Mouse (Mus musculus): ENCODE data around the gene Il12a. TPM values are rescaled to one million over a fixed set of nuclear protein-coding genes. Genes with fewer than 3 reads are reported as not detected.
"Not testable (repeated sequence)": the region's sequence is repeated elsewhere in the genome, so short reads cannot be mapped to it uniquely, and the experiment has no call there.

Gene Il12a
- polyA plus RNA-seq, 1 experiment from 2014 or later: 2.1 TPM

DNA sequence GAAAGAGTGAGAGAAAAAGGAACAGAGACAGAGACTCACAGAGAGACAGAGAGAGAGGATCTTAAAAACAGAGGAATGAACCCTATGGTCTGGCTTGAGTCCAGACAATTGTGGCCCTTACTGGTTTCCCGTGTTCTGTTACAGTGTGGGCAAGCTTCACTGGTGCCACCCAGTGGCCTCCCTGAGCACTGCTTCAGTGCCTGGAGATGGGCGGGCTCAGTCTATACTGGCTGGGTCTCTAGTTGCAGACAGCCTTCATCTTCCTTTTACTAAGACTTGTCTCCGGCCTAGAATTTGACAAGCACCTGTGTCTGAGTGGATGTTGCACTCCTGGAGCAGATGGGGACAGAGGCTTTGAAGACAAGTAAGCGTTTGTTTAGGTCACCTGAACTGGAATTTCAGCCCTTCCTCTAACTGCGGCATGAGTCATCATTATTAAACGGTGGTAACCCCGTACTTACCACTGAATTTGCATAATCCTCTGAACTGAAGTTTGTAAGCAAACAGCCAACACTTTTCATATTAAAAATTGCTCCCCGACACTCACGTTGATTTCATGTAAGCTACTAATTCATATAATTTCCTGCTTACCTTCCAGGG, 18.9 kb downstream of the Il12a start:
- 20% methylated on average over 9 of the region's 9 CpGs for WGBS (ENCODE audit: insufficient replicate concordance)
- H3K4me2 ChIP-seq (ENCODE audit: low read depth, low read length): 0 out of 2 replicates have a peak overlapping the region, but pooled peaks have one; percentile 8
- no peaks in the 10 kb centered on the region for H3K27me3 ChIP-seq (ENCODE audit: control insufficient read depth, insufficient read depth, low read depth, low read length)
- no peak overlapping the region for H3K4me3 ChIP-seq (ENCODE audit: low read depth, low read length)
- no peaks in the 10 kb centered on the region; the same call in none of the 2 replicates for H3K4me1 ChIP-seq (ENCODE audit: control insufficient read depth, low read depth, low read length)
- H3K9ac ChIP-seq (ENCODE audit: low read depth, low read length): no peak overlapping the region
- no peaks in the 10 kb centered on the region for H3K9me3 ChIP-seq (replicated peaks; ENCODE audit: control insufficient read depth, low read length)
- ATAC-seq (ENCODE audit: low read depth): peak; percentile 58; the same call in 1 of the 2 replicates
- H3K36me3 ChIP-seq (ENCODE audit: control insufficient read depth, insufficient read depth): no peaks in the 10 kb centered on the region
- no peak overlapping the region for H3K27ac ChIP-seq (ENCODE audit: low read length)

DNA sequence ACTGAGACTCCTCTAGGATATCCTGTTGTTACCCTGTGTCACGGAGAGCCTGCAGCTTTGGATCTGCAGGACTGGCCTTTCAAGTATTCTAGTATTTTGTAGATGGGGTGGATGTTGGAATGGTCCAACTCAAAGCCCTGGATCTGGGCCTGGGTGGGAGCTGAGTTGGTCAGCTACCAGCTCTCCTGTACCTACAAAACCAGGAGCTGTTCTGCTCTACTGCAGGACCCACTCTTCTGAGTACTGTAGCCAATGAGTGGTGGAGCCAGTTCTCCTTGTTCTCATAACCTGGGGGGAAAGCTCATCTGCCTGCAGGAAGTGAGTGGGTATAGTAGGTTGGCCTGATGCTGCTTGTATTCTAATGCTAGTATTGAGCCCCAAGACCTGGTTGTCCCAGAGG, 20.0 kb downstream of the Il12a start:
- Histone ChIP-seq H3K27ac (ENCODE audit: low read length) (no peak overlapping the region), H3K9me3 (replicated peaks; ENCODE audit: control insufficient read depth, low read length) (no peaks in the 10 kb centered on the region), H3K9ac (ENCODE audit: low read depth, low read length) (no peak overlapping the region), H3K36me3 (ENCODE audit: control insufficient read depth, insufficient read depth) (no peaks in the 10 kb centered on the region), H3K4me3 (ENCODE audit: low read depth, low read length) (no peak overlapping the region), H3K27me3 (ENCODE audit: control insufficient read depth, insufficient read depth, low read depth, low read length) (no peaks in the 10 kb centered on the region), H3K4me2 (ENCODE audit: low read depth, low read length) (no peak overlapping the region), H3K4me1 (ENCODE audit: control insufficient read depth, low read depth, low read length) (no peaks in the 10 kb centered on the region; the same call in none of the 2 replicates)
- ATAC-seq (ENCODE audit: low read depth): no peak
- WGBS (ENCODE audit: insufficient replicate concordance): 48% methylated on average over 1 of the region's 1 CpGs

DNA sequence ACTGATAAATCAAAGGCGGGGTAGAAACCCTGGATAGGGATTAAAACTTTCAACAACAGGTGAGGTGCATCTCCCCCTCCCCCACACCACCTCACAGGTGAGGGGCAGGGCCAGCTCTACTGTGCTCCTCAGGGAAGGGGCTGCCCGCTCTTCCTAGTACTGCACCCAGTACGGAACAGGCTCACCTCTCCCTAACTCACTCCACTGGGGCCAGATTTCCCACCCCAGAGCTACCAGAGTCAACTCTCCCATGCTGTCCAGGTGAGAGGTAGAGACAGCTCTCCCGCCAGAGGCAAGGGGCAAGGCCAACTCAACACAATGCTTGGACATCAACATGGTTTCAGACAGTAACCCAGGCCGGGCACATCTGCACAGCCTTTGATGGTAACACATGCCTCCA, 21.1 kb downstream of the Il12a start:
- Histone ChIP-seq H3K27me3 (ENCODE audit: control insufficient read depth, insufficient read depth, low read depth, low read length) (no peaks in the 10 kb centered on the region), H3K36me3 (ENCODE audit: control insufficient read depth, insufficient read depth) (no peaks in the 10 kb centered on the region), H3K4me1 (ENCODE audit: control insufficient read depth, low read depth, low read length) (no peaks in the 10 kb centered on the region; the same call in none of the 2 replicates), H3K4me3 (ENCODE audit: low read depth, low read length) (no peak overlapping the region), H3K4me2 (ENCODE audit: low read depth, low read length) (no peak overlapping the region), H3K9ac (ENCODE audit: low read depth, low read length) (no peak overlapping the region), H3K27ac (ENCODE audit: low read length) (no peak overlapping the region), H3K9me3 (replicated peaks; ENCODE audit: control insufficient read depth, low read length) (no peaks in the 10 kb centered on the region)
- ATAC-seq (ENCODE audit: low read depth): no peak
- WGBS (ENCODE audit: insufficient replicate concordance): 55% methylated on average over 5 of the region's 5 CpGs

DNA sequence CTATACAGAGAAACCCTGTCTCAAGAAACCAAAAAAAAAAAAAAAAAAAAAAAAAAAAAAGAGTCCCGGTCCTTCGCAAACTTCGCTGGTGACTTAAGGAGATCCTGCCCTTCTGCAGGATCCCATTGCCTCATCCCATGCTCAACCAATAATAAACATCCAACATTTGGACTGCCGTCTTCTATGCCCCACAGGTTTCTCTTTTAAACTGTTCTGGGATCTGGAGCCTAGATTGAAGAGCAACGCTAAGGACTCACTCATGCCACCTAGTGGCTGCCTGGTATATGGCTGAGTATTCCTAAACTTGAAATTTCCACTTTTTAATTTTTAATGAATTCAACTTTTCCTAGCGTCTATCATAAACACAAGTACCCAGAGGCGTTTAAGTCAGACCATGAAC, 23.1 kb downstream of the Il12a start:
- no peak overlapping the region for H3K4me3 ChIP-seq (ENCODE audit: low read depth, low read length)
- no peaks in the 10 kb centered on the region for H3K36me3 ChIP-seq (ENCODE audit: control insufficient read depth, insufficient read depth)
- no peak overlapping the region for H3K27ac ChIP-seq (ENCODE audit: low read length)
- no peak overlapping the region for H3K9ac ChIP-seq (ENCODE audit: low read depth, low read length)
- 16% methylated on average over 7 of the region's 7 CpGs for WGBS (ENCODE audit: insufficient replicate concordance)
- no peaks in the 10 kb centered on the region for H3K9me3 ChIP-seq (replicated peaks; ENCODE audit: control insufficient read depth, low read length)
- H3K27me3 ChIP-seq (ENCODE audit: control insufficient read depth, insufficient read depth, low read depth, low read length): no peaks in the 10 kb centered on the region
- no peak for ATAC-seq (ENCODE audit: low read depth)
- H3K4me1 ChIP-seq (ENCODE audit: control insufficient read depth, low read depth, low read length): no peaks in the 10 kb centered on the region; the same call in none of the 2 replicates
- peak overlapping the region; percentile 36; the same call in 1 of the 2 replicates for H3K4me2 ChIP-seq (ENCODE audit: low read depth, low read length)

DNA sequence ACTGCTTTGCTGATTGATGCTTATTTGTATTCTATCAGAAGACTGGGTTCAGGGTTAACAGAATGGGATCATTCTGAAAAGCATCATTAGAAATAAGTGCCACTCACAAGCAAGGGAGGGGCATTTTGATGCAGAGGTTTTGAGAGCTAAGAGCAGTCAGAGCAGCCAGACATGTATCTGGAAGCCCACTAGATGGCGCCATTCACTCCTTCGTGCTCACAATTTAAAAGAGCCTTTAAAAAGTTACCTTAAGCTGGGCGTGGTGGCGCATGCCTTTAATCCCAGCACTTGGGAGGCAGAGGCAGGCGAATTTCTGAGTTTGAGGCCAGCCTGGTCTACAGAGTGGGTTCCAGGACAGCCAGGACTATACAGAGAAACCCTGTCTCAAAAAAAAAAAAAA, 26.9 kb downstream of the Il12a start:
- H3K9me3 ChIP-seq (replicated peaks; ENCODE audit: control insufficient read depth, low read length); H3K27ac ChIP-seq (ENCODE audit: low read length); H3K4me2 ChIP-seq (ENCODE audit: low read depth, low read length); H3K27me3 ChIP-seq (ENCODE audit: control insufficient read depth, insufficient read depth, low read depth, low read length); H3K4me1 ChIP-seq (ENCODE audit: control insufficient read depth, low read depth, low read length); ATAC-seq (ENCODE audit: low read depth); H3K4me3 ChIP-seq (ENCODE audit: low read depth, low read length); H3K36me3 ChIP-seq (ENCODE audit: control insufficient read depth, insufficient read depth); H3K9ac ChIP-seq (ENCODE audit: low read depth, low read length): not testable (repeated sequence)
- WGBS (ENCODE audit: insufficient replicate concordance): 24% methylated on average over 5 of the region's 5 CpGs

DNA sequence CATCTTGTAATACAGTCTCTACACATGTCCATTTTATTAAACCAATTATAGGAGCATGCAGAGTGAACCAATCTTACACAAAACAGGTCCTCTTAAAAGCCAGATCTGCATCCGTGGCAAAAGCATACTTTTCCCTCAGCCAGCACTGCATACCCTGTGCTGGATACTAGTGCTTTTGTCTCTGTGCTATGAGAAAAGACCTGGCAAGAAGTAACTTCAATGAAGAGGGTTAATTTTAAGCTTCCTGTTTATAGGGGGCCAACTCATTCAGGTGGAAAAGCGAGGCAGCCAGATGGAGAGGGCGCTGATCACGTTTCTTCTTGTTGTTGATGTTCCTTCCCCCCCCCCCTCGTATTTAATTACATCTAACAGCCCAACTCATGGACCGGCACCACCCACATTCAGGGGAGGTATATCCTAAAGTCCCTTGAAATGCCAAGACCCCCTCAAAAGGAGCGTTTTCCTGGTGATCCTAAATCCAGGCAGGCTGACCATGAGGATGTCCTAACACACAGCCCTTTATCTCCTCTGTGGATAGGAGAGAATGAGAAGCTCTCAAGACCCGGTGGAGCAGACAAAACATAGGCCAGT, 28.9 kb downstream of the Il12a start:
- Histone ChIP-seq H3K36me3 (ENCODE audit: control insufficient read depth, insufficient read depth) (no peaks in the 10 kb centered on the region), H3K4me2 (ENCODE audit: low read depth, low read length) (no peak overlapping the region), H3K9ac (ENCODE audit: low read depth, low read length) (no peak overlapping the region), H3K4me1 (ENCODE audit: control insufficient read depth, low read depth, low read length) (no peaks in the 10 kb centered on the region), H3K27ac (ENCODE audit: low read length) (no peak overlapping the region), H3K27me3 (ENCODE audit: control insufficient read depth, insufficient read depth, low read depth, low read length) (no peaks in the 10 kb centered on the region), H3K4me3 (ENCODE audit: low read depth, low read length) (no peak overlapping the region), H3K9me3 (replicated peaks; ENCODE audit: control insufficient read depth, low read length) (no peaks in the 10 kb centered on the region)
- no peak for ATAC-seq (ENCODE audit: low read depth)
- 55% methylated on average over 8 of the region's 8 CpGs for WGBS (ENCODE audit: insufficient replicate concordance)

DNA sequence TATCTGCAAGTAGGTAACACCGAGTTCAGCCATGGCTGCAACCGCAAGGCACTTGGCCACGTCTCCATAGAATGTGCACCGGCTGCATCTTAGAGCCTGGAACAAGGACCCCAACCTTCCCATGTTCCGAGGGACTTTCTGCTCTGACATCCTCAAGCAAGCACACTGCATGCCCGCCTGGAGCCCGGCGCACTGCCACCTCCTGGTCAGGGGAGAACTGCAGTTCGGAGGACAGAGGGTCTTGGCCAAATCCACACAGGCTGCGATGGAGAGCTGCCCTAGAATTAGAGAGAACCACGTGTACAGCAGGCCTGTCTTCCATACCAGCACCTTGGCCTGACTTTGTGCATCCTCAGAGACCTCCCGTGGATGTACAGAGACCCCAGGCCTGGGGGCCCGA, 29.8 kb downstream of the Il12a start:
- H3K27ac ChIP-seq (ENCODE audit: low read length): no peak overlapping the region
- H3K4me2 ChIP-seq (ENCODE audit: low read depth, low read length): no peak overlapping the region
- H3K27me3 ChIP-seq (ENCODE audit: control insufficient read depth, insufficient read depth, low read depth, low read length): no peaks in the 10 kb centered on the region
- H3K36me3 ChIP-seq (ENCODE audit: control insufficient read depth, insufficient read depth): no peaks in the 10 kb centered on the region
- no peak overlapping the region for H3K4me3 ChIP-seq (ENCODE audit: low read depth, low read length)
- ATAC-seq (ENCODE audit: low read depth): no peak
- no peaks in the 10 kb centered on the region for H3K9me3 ChIP-seq (replicated peaks; ENCODE audit: control insufficient read depth, low read length)
- H3K4me1 ChIP-seq (ENCODE audit: control insufficient read depth, low read depth, low read length): no peaks in the 10 kb centered on the region
- no peak overlapping the region for H3K9ac ChIP-seq (ENCODE audit: low read depth, low read length)
- 41% methylated on average over 13 of the region's 13 CpGs for WGBS (ENCODE audit: insufficient replicate concordance)

DNA sequence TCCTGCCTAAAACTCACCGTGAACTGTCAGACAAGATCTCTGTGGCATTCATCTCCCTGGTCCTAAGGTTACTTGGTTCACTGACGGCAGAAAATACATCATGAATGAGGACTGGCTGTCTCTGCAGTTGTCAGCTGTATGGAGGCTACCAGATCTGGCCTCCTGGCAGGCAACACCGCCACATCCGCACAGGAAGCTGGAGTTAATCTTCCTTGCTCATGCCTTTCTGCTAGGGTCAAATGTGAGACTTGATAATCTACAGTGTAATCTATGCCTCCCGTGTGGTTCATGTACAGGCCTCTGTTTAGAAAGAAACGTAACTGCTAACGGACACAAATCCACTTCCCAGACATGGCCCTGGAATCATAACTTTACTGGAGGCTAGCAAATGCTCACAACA, 51.5 kb downstream of the Il12a start:
- Histone ChIP-seq H3K9ac (ENCODE audit: low read depth, low read length) (no peak overlapping the region), H3K27me3 (ENCODE audit: control insufficient read depth, insufficient read depth, low read depth, low read length) (no peaks in the 10 kb centered on the region), H3K4me3 (ENCODE audit: low read depth, low read length) (no peak overlapping the region), H3K4me1 (ENCODE audit: control insufficient read depth, low read depth, low read length) (no peaks in the 10 kb centered on the region), H3K9me3 (replicated peaks; ENCODE audit: control insufficient read depth, low read length) (no peaks in the 10 kb centered on the region), H3K27ac (ENCODE audit: low read length) (no peak overlapping the region), H3K36me3 (ENCODE audit: control insufficient read depth, insufficient read depth) (no peaks in the 10 kb centered on the region), H3K4me2 (ENCODE audit: low read depth, low read length) (no peak overlapping the region)
- no peak for ATAC-seq (ENCODE audit: low read depth)
- 38% methylated on average over 7 of the region's 7 CpGs for WGBS (ENCODE audit: insufficient replicate concordance)

DNA sequence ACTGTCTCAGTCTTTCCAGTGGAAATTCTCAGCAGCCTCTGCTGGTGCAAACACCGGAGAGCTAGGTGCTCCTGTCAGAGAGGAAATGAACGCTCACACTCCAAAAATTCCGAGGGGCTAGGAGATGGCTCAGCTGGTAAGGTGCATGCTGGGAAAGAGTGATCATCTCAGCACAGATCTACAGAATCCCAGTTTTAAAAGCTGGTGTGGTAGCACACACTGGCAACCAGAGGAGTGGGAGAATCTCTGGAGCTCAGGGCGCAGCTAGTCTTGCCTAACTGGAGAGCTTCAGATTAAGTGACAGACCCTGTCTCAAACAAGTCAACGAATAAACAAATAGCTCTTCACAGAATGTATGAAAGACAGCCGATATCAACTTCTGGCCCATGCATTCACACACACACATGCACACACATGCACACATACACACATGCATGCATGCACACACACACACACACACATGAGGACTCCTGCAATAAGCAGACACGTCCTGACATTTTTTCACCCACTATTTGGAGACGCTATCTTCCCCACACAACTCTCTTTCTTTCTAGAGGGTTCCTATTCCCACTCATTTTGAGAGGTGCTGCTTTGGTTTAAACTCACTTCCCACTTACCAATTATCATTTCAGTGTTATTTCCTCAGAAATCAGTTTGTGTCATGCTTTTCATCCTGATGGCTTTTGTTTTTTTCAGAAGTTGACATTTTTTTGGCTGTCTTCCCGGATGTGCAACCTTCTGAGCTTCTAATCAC, 52.5 kb downstream of the Il12a start:
- no peak for ATAC-seq (ENCODE audit: low read depth)
- 64% methylated on average over 9 of the region's 9 CpGs for WGBS (ENCODE audit: insufficient replicate concordance)

More for the DNA sequence above, 52.5 kb downstream of the Il12a start:
- no peak overlapping the region for H3K4me2 ChIP-seq (ENCODE audit: low read depth, low read length)
- no peak overlapping the region for H3K4me3 ChIP-seq (ENCODE audit: low read depth, low read length)
- no peaks in the 10 kb centered on the region for H3K27me3 ChIP-seq (ENCODE audit: control insufficient read depth, insufficient read depth, low read depth, low read length)
- H3K4me1 ChIP-seq (ENCODE audit: control insufficient read depth, low read depth, low read length): no peaks in the 10 kb centered on the region
- no peak overlapping the region for H3K27ac ChIP-seq (ENCODE audit: low read length)
- no peak overlapping the region for H3K9ac ChIP-seq (ENCODE audit: low read depth, low read length)
- no peaks in the 10 kb centered on the region for H3K36me3 ChIP-seq (ENCODE audit: control insufficient read depth, insufficient read depth)
- H3K9me3 ChIP-seq (replicated peaks; ENCODE audit: control insufficient read depth, low read length): no peaks in the 10 kb centered on the region

Measured in liver, embryonic 16.5 days (tissue).